In genomic region chr17:63863012-63863630, GRCm38 (mm10) we compare ENCODE assay signal across 7 mouse cellular contexts. TPM values are rescaled to one million over a fixed set of nuclear protein-coding genes. Genes with fewer than 3 reads are reported as not detected.
DNase-seq lines count a peak whose midpoint lies in the region; ATAC-seq and TF ChIP-seq lines count a peak whose summit lies in the region.

TSS of gene Fer (plus strand) at chr17:63863062.

- no peaks in the 10 kb centered on the region for H3K79me2 ChIP-seq in heart, adult 2 months (replicated peaks; ENCODE audit: control insufficient read depth, insufficient read depth, low read length)

- TF ChIP-seq CTCF in heart, adult 2 months (IDR thresholded peaks at IDR 0.05), result no peak

- ATAC-seq in midbrain, embryonic 11.5 days (ENCODE audit: low FRiP score), result peak; percentile 64

- no peak for TF ChIP-seq POLR2A in heart, adult 2 months (IDR thresholded peaks at IDR 0.05; ENCODE audit: insufficient read depth, low read depth, low read length)

- peak; percentile 26 for DNase-seq in retina, adult 2 months (ENCODE audit: low read depth, low spot score)
- DNase-seq in retina, embryonic 14.5 days (ENCODE audit: low spot score), result no peak
- DNase-seq in c-Kit-positive CD71-positive TER-119-positive erythroid progenitor cells, embryonic 14.5 days (ENCODE audit: low spot score), result peak; percentile 32
- no peak for DNase-seq in heart, adult 2 months
- peak; percentile 4 for DNase-seq in layer of hippocampus, adult 9-11 months
- no peak for DNase-seq in midbrain, embryonic 11.5 days (ENCODE audit: low spot score, missing footprints)
- no peak for DNase-seq in ovary, postnatal 10 days (ENCODE audit: low spot score)

- no peaks in the 10 kb centered on the region; the same call in none of the 2 replicates for H3K36me3 ChIP-seq in heart, adult 2 months (ENCODE audit: control insufficient read depth, insufficient read depth, low read length)
- no peaks in the 10 kb centered on the region for H3K36me3 ChIP-seq in midbrain, embryonic 11.5 days (ENCODE audit: control insufficient read depth, insufficient read depth, low read length)

- 1% methylated on average over 41 of the region's 41 CpGs for WGBS in heart, adult 2 months
- 1% methylated on average over 39 of the region's 41 CpGs for WGBS in midbrain, embryonic 11.5 days

- no peaks in the 10 kb centered on the region for H3K9me3 ChIP-seq in midbrain, embryonic 11.5 days (ENCODE audit: control insufficient read depth, low read length)

- peak within 1 kb of the TSS; percentile 92 for H3K27ac ChIP-seq in heart, adult 2 months
- H3K27ac ChIP-seq in midbrain, embryonic 11.5 days (ENCODE audit: low read depth, low read length), result no peak within 1 kb of the TSS

- H3K4me2 ChIP-seq in midbrain, embryonic 11.5 days, result peak within 1 kb of the TSS; percentile 79

- intact Hi-C loops in heart, adult 2 months (cut with DNase I), result loop anchor here (2.0 to 10.0 kb wide), 4 partner anchors 58 to 742 kb away; partner anchors contain the start of genes Man2a1 and Pja2

- no peaks in the 10 kb centered on the region for H3K27me3 ChIP-seq in heart, adult 2 months (ENCODE audit: control insufficient read depth, insufficient read depth, low read length)
- no peaks in the 10 kb centered on the region for H3K27me3 ChIP-seq in midbrain, embryonic 11.5 days (ENCODE audit: control insufficient read depth, insufficient read depth, low read length)

- H3K4me1 ChIP-seq in heart, adult 2 months (ENCODE audit: control insufficient read depth, insufficient read depth, low read length), result peaks cover 2% of the 10 kb centered on the region; the same call in 1 of the 2 replicates
- peaks cover 9% of the 10 kb centered on the region for H3K4me1 ChIP-seq in midbrain, embryonic 11.5 days (ENCODE audit: control insufficient read depth, insufficient read depth, low read length)

- peak within 1 kb of the TSS; percentile 96 for H3K4me3 ChIP-seq in heart, adult 2 months
- peak within 1 kb of the TSS; percentile 86 for H3K4me3 ChIP-seq in midbrain, embryonic 11.5 days (ENCODE audit: low read depth, low read length)

- TF ChIP-seq EP300 in heart, adult 2 months (IDR thresholded peaks at IDR 0.05; ENCODE audit: insufficient read depth, low read depth, low read length), result no peak

- H3K9ac ChIP-seq in heart, adult 2 months (ENCODE audit: low read depth, low read length), result peak within 1 kb of the TSS; percentile 85
- H3K9ac ChIP-seq in midbrain, embryonic 11.5 days (ENCODE audit: low read length), result peak within 1 kb of the TSS; percentile 84

RNA-seq across cellular contexts. Expression of gene Fer, which starts in this region (rescaled TPM):
- total RNA-seq in heart, adult 2 months (2021), result 10 to 100 TPM; 19.4 to 19.8 TPM
- polyA plus RNA-seq in heart, adult 2 months (2012; rRNA removed), result 3.9 and 7.9 TPM in 2 replicates
- polyA plus RNA-seq in midbrain, embryonic 11.5 days (2014; fragmentation: Nextera tagmentation; extraction: Ambion mirVana), result 33.2 and 34.5 TPM in 2 replicates

Comparison
In these comparisons a context has a peak if more than half of its experiments do, and no peak if none do; other contexts are left out.
1. DNase-seq: peak in retina, adult 2 months (single experiment), c-Kit-positive CD71-positive TER-119-positive erythroid progenitor cells, embryonic 14.5 days (single experiment) and layer of hippocampus, adult 9-11 months (single experiment); none in retina, embryonic 14.5 days (single experiment), heart, adult 2 months (0 of 2), midbrain, embryonic 11.5 days (single experiment) and ovary, postnatal 10 days (single experiment).